Mouse (Mus musculus): ENCODE measurements around the gene Asah2. TPM values are rescaled to one million over a fixed set of nuclear protein-coding genes. Genes with fewer than 3 reads are reported as not detected.

Asah2 gene
- polyA plus RNA-seq (2012; rRNA removed) = 2.4 and 2.5 TPM in 2 replicates

DNA sequence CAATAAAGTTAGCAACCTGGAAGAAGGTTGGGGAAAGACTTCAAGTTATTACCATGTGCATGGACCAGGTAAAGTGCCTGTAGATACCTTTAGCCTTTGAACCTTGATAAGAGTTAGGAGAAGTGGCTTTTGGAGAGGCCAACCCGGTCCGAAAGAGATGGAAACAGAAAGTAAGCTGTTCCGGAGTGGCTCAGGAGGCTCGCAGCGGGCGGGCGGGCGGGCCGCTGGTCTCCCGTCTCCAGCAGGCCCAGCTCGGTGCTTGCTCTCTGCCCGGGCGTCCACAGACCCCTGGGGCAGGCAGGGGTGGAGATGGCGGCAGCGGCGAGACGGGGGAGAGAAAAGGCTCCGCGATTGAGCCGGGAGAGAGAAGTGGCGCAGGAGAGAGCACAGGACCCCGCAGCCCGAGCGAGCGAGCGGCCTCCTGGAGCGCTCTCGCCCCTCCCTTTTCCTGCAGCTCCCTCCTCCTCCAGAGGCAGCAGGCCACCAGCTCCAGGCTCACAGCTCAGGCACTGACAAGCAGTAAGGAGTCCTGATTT is at the start of gene Asah2:
Gene Asah2, minus strand, starts transcription at position 441 of the 536 bp plus-strand sequence.

Other genes with a start within 250 kb of the Asah2 start
- 14.5 and 14.9 TPM in 2 replicates for gene A1cf, start 239.4 kb downstream of the Asah2 start, polyA plus RNA-seq (2012; rRNA removed)